Mouse (Mus musculus) forebrain, embryonic 11.5 days (tissue): ENCODE data around the gene Rngtt. TPM values are rescaled to one million over a fixed set of nuclear protein-coding genes. Genes with fewer than 3 reads are reported as not detected.

ENCODE experiments used
- ATAC-seq: fragments of 200-750 bp; cut with Nextera tagmentation; replicated peaks from 2 replicates; pipeline ENCODE4 v1.8.0; 2017; ENCODE audit warnings: moderate TSS enrichment; ENCODE audit not compliant: low FRiP score
- DNase-seq: peaks from one replicate; pipeline ENCODE4 v3.0.0-alpha.2; 2017; ENCODE audit warnings: low spot score
- H3K27ac ChIP-seq: fragments of 300-500 bp; sonication (generic); 2 replicates; pipeline ENCODE4 v1.5.1; 2014; ENCODE audit warnings: low read depth, low read length
- H3K27me3 ChIP-seq: fragments of 300-500 bp; sonication (generic); 2 replicates; pipeline ENCODE4 v1.6.1; 2014; ENCODE audit warnings: mild to moderate bottlenecking, low read length, mixed read lengths; ENCODE audit not compliant: control insufficient read depth, insufficient read depth
- H3K36me3 ChIP-seq: fragments of 300-500 bp; sonication (generic); 2 replicates; pipeline ENCODE4 v1.6.1; 2014; ENCODE audit warnings: mild to moderate bottlenecking, low read length, moderate library complexity, mixed read lengths; ENCODE audit not compliant: control insufficient read depth, insufficient read depth
- H3K4me1 ChIP-seq: fragments of 300-500 bp; sonication (generic); replicated peaks from 2 replicates; pipeline ENCODE4 v1.6.1; 2014; ENCODE audit warnings: low read length, mixed read lengths; ENCODE audit not compliant: control insufficient read depth, insufficient read depth
- H3K4me2 ChIP-seq: fragments of 300-500 bp; sonication (generic); 2 replicates; pipeline ENCODE4 v1.6.1; 2014; ENCODE audit warnings: low read depth, mild to moderate bottlenecking, low read length, moderate library complexity, mixed read lengths; ENCODE audit not compliant: severe bottlenecking
- H3K4me3 ChIP-seq: fragments of 300-500 bp; sonication (generic); 2 replicates; pipeline ENCODE4 v1.5.1; 2014; ENCODE audit warnings: low read depth, low read length
- H3K9ac ChIP-seq: fragments of 300-500 bp; sonication (generic); 2 replicates; pipeline ENCODE4 v1.6.1; 2014; ENCODE audit warnings: low read length
- H3K9me3 ChIP-seq: fragments of 300-500 bp; sonication (generic); 2 replicates; pipeline ENCODE4 v1.6.1; 2016; ENCODE audit warnings: low read length, mixed read lengths; ENCODE audit not compliant: control insufficient read depth
- WGBS: fragments of 180-500 bp; shearing (Covaris S2); extraction: QIAGEN DNeasy Blood & Tissue Kit; methylation state at CpG from one replicate; pipeline ENCODE4 v1.1.7; 2014; 5-methylcytosine and 5-hydroxymethylcytosine counted together
- polyA plus RNA-seq: library from polyadenylated mRNA; unstranded; fragments of >200 nt; fragmentation: Nextera tagmentation; extraction: Ambion mirVana; gene quantifications from 2 replicates; pipeline ENCODE4 v1.2.1, GENCODE M21; 2014

Gene Rngtt
- polyA plus RNA-seq, 1 experiment from 2014 or later, result 44.2 TPM

DNA sequence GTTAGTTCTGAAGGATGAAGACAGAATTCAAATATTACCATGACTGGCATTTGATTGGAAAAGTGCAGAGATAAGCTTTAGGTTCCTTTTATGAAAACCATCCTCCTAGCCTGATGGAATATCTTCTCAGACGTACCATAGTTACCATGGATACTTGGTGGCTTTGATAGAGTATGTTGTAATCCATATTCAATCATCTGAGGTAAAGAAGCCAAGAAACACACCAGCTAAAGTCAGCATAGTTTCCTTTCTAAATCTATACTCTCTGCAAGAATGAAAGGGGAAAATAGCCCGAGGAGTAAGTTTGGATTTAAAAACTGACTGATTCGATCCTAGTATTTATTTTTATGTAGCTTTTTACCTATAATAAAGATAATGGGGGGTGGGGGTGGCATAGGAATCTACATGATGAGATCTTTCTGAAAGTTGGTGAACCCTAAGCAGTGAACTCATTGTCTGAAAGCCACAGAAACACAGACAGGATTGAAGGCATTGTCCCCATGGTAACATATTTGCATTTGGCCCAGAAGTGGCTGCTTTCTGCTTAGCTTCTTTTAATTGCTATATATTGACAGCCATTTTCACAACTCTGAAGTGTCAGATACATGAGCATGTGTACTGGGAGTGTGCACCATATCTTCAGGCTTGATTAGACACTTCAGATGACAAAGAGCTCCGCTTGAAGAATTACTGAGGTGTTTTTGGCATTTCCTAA lies 188.2 kb downstream of the Rngtt start:
- H3K9me3 ChIP-seq, result no peaks in the 10 kb centered on the region
- WGBS, result 68% methylated on average over 4 of the region's 4 CpGs
- no peaks in the 10 kb centered on the region for H3K36me3 ChIP-seq
- no peak overlapping the region for H3K4me2 ChIP-seq
- no peak overlapping the region for H3K9ac ChIP-seq
- ATAC-seq, result no peak
- no peak overlapping the region for H3K27ac ChIP-seq
- H3K4me3 ChIP-seq, result no peak overlapping the region
- H3K4me1 ChIP-seq, result peaks cover 3% of the 10 kb centered on the region; the same call in 1 of the 2 replicates
- DNase-seq, result no peak
- no peaks in the 10 kb centered on the region for H3K27me3 ChIP-seq

DNA sequence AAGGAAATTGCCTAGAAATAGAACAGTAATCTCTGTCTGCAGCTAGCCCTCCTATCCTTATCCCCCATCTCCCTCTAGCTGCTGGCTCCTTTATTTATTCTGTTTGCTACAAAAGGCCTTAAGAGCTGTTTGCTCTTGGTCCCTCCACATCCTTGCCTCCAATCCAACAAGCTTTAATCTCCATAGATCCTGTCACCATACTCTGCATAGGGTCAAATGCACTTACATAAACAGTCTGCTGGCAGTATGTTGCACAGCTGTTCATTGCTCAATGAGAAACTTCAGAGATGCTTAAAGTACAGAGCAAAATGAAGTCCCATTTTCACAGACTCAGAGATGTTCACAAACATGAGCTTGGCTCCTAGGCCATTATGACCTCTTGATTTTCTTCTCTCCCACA lies 196.5 kb downstream of the Rngtt start:
- H3K4me1 ChIP-seq, result no peaks in the 10 kb centered on the region
- H3K27ac ChIP-seq, result no peak overlapping the region
- no peak for ATAC-seq
- H3K36me3 ChIP-seq, result no peaks in the 10 kb centered on the region
- H3K9ac ChIP-seq, result no peak overlapping the region
- DNase-seq, result no peak
- H3K27me3 ChIP-seq, result no peaks in the 10 kb centered on the region
- H3K4me3 ChIP-seq, result no peak overlapping the region
- no peak overlapping the region for H3K4me2 ChIP-seq
- no peaks in the 10 kb centered on the region for H3K9me3 ChIP-seq

DNA sequence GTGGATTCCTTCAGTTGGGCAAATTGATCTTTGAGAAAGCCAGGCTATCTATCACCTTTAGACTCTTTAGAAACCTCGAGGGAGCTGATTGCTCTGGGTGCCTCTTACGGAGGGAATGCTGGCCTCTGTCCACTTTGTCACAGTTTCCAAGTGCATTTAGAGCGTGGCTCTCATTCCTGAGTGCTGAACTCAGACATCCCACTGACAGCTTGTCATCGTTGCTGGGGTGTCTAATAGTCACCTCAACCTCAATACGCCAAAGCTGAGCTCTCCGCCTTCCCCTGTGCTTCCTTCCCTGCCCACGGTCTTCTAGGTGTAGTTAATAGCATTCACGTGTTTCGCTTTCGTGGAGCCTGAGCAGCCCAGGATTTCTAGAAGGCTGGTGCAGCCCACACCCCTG lies 200.4 kb downstream of the Rngtt start:
- Histone ChIP-seq H3K36me3 (no peaks in the 10 kb centered on the region), H3K27ac (no peak overlapping the region), H3K4me3 (no peak overlapping the region), H3K9me3 (no peaks in the 10 kb centered on the region), H3K4me1 (no peaks in the 10 kb centered on the region), H3K9ac (no peak overlapping the region), H3K27me3 (no peaks in the 10 kb centered on the region), H3K4me2 (no peak overlapping the region)
- WGBS, result 88% methylated on average over 10 of the region's 10 CpGs
- DNase-seq, result no peak
- no peak for ATAC-seq

DNA sequence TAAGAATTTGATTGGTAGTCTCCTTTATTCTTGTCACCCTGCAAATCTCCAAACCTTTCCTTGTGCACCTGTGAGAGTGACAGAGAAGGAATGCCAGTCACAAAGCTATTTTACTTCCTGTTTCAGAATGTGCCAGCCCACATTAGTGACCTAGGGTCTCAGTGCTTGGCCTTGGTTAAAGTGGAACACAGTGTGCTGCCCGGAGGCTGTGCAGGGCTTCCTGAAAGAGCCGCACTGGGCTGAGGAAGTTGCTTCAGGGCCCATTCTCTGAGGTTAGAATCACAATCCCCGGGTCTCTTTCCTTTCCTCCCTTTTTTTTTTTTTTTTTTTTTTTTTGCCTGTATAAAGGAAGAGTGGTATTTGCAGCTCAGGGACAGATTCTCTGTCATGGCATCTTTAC lies 203.3 kb downstream of the Rngtt start:
- no peak overlapping the region for H3K27ac ChIP-seq
- WGBS, result 84% methylated on average over 3 of the region's 3 CpGs
- H3K4me1 ChIP-seq, result no peaks in the 10 kb centered on the region
- H3K9me3 ChIP-seq, result no peaks in the 10 kb centered on the region; the same call in 1 of the 2 replicates
- H3K36me3 ChIP-seq, result no peaks in the 10 kb centered on the region
- H3K27me3 ChIP-seq, result no peaks in the 10 kb centered on the region
- no peak overlapping the region for H3K4me3 ChIP-seq
- H3K9ac ChIP-seq, result no peak overlapping the region
- no peak for DNase-seq
- no peak for ATAC-seq
- no peak overlapping the region for H3K4me2 ChIP-seq

DNA sequence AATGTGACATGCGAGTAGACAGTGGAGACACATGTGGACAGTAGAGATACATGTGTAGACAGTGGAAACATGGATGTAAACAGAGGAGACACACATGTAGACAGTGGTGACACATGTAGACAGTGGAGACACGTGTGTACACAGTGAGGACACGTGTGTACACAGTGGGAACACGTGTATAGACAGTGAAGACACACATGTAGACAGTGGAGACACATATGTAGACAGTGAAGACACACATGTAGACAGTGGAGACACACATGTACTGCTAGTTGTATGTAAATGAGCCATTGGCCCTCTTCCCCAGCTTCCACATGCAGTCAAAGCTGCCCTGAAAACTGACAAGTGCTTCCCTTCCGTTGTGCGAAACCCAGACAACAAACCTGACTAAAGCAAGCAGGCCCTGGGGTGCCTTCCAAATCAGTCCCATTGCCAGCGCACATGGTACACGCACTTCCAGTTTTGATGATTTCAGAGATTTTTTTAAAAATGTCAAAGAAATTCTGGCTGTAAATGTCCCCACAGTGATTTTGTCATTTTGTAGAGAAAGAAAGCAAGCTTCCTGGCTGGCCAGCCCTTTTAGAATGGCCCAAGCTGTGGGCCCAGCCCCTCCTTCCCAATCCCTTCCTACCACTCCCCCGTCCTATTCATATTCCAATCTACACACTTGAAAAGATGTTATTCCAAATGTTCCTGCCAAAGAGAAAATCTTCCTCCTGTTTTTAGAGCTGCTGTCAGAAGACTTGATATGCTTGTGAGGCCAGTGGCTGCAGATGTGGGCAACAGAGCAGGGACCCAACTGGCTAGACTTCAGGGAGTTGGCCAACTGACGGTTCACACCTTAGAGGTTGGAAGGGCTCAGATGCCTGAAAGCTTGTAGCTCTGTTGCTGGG lies 204.2 kb downstream of the Rngtt start:
- Histone ChIP-seq H3K27me3 (no peaks in the 10 kb centered on the region), H3K4me2 (no peak overlapping the region), H3K9ac (no peak overlapping the region), H3K4me1 (no peaks in the 10 kb centered on the region), H3K27ac (no peak overlapping the region), H3K36me3 (no peaks in the 10 kb centered on the region), H3K4me3 (no peak overlapping the region), H3K9me3 (no peaks in the 10 kb centered on the region; the same call in 1 of the 2 replicates)
- no peak for ATAC-seq
- no peak for DNase-seq
- WGBS, result 88% methylated on average over 10 of the region's 10 CpGs

DNA sequence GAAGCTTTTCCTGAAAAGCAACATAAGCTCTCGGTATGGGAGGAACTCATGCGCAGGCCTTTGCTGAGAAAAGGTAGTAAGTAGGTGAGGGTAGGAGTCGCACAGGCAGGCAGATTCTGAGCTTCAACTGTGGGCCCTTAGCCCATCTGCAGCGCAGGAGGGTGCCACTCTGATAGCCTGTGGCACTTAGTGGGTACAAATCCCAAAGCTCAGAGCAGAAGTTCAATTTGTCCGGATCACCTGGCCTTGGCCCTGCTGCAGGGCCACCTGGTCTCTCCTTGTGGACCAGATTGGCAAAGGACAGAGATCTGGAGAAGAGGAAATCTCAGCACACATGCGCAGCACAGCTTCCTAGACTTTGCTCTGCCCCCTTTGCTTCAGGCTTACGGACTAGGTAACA lies 210.1 kb downstream of the Rngtt start:
- no peak overlapping the region for H3K27ac ChIP-seq
- no peaks in the 10 kb centered on the region; the same call in 1 of the 2 replicates for H3K9me3 ChIP-seq
- no peak overlapping the region for H3K9ac ChIP-seq
- no peak overlapping the region for H3K4me2 ChIP-seq
- no peaks in the 10 kb centered on the region for H3K36me3 ChIP-seq
- no peak for DNase-seq
- no peak overlapping the region for H3K4me3 ChIP-seq
- no peaks in the 10 kb centered on the region for H3K27me3 ChIP-seq
- ATAC-seq, result no peak
- H3K4me1 ChIP-seq, result no peaks in the 10 kb centered on the region
- 91% methylated on average over 7 of the region's 7 CpGs for WGBS

DNA sequence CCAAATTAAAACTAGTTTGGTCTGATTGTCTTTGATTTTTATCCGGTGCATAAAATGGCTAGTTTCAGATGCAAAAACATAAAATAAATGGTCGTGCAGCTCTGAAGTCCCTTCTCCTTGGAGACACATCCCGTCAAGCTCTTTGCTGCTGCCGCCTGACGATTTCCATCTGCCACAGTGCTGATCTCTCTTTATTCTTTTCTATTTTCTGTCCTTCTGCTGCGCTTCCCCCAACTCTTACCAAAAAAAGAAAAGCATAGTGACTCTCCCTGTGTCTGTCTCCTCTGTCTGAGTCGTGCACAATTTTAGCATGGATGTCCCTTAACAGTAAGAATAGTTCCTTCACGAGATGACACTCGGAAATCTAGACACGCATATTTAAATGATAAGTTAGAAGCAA lies 210.8 kb downstream of the Rngtt start:
- Histone ChIP-seq H3K36me3 (no peaks in the 10 kb centered on the region), H3K4me3 (no peak overlapping the region), H3K4me1 (no peaks in the 10 kb centered on the region), H3K9me3 (no peaks in the 10 kb centered on the region; the same call in 1 of the 2 replicates), H3K9ac (no peak overlapping the region), H3K4me2 (no peak overlapping the region), H3K27ac (no peak overlapping the region), H3K27me3 (no peaks in the 10 kb centered on the region)
- no peak for DNase-seq
- 90% methylated on average over 10 of the region's 10 CpGs for WGBS
- ATAC-seq, result no peak

DNA sequence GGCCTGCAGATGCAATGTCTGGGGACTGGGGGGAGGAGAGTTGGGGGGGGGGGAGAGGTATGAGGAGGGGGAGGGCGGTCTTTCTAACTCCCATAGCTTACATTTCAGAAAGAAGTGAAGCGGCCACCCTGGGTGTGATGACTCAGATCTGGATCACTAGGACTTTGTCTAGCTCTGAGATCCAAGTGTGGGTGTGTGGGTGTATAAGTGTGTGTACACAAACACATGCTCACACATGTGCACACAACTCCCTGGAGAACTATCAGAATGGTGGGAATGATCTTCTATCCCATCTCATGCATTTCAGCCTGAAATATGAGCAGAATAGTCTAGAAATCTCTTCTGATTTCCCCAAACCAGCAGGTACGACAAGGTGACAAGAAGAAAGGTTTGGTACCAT lies 213.7 kb downstream of the Rngtt start:
- Histone ChIP-seq H3K27ac (no peak overlapping the region), H3K4me3 (no peak overlapping the region), H3K4me2 (no peak overlapping the region), H3K9ac (no peak overlapping the region), H3K4me1 (0 out of 2 replicates have a peak, but pooled peaks cover 2% of the 10 kb centered on the region), H3K36me3 (no peaks in the 10 kb centered on the region), H3K9me3 (no peaks in the 10 kb centered on the region), H3K27me3 (no peaks in the 10 kb centered on the region)
- DNase-seq (no peak), ATAC-seq (no peak)
- 88% methylated on average over 3 of the region's 3 CpGs for WGBS
